Mouse (Mus musculus) CD4-positive, CD25-positive, alpha-beta regulatory T cell, adult 2 months (primary cell): ENCODE results near the gene Itk.

Source experiments
- DNase-seq: peaks from one replicate; pipeline ENCODE4 v3.0.0-alpha.2; 2012; ENCODE audit warnings: low read depth, low spot score

Gene Itk

GRCm38 (mm10) chr11:46308271-46308974 lies 80.9 kb downstream of the Itk start:
- peak; percentile 85 for DNase-seq

GRCm38 (mm10) chr11:46307768-46308167 lies 81.5 kb downstream of the Itk start:
- peak; percentile 77 for DNase-seq

- peak; percentile 56 for DNase-seq
These were observed 82.5 kb downstream of the Itk start for GRCm38 (mm10) chr11:46306776-46307175.

- DNase-seq, result peak; percentile 44
These were observed 83.3 kb downstream of the Itk start for GRCm38 (mm10) chr11:46305881-46306520.

- DNase-seq, result peak; percentile 65
These were observed 84.2 kb downstream of the Itk start for GRCm38 (mm10) chr11:46304864-46305710.

GRCm38 (mm10) chr11:46304093-46304492 lies 85.2 kb downstream of the Itk start:
- peak; percentile 49 for DNase-seq

- DNase-seq, result no peak
These were observed 86.8 kb downstream of the Itk start for GRCm38 (mm10) chr11:46302471-46302870.

GRCm38 (mm10) chr11:46301579-46302248 lies 87.6 kb downstream of the Itk start:
- no peak for DNase-seq

- DNase-seq, result no peak
These were observed 89.4 kb downstream of the Itk start for GRCm38 (mm10) chr11:46299901-46300300.

- DNase-seq, result peak; percentile 23
These were observed 90.2 kb downstream of the Itk start for GRCm38 (mm10) chr11:46298889-46299785.

GRCm38 (mm10) chr11:46294390-46294789 lies 94.9 kb downstream of the Itk start:
- DNase-seq, result no peak

- no peak for DNase-seq
These were observed 95.8 kb downstream of the Itk start for GRCm38 (mm10) chr11:46293491-46293890.

GRCm38 (mm10) chr11:46290988-46291405 lies 98.3 kb downstream of the Itk start:
- no peak for DNase-seq

- DNase-seq, result no peak
These were observed 99.8 kb downstream of the Itk start for GRCm38 (mm10) chr11:46289561-46289960.

- DNase-seq, result no peak
These were observed 100.3 kb downstream of the Itk start for GRCm38 (mm10) chr11:46289022-46289421.

GRCm38 (mm10) chr11:46288091-46288490 lies 101.2 kb downstream of the Itk start:
- no peak for DNase-seq

GRCm38 (mm10) chr11:46286803-46287202 lies 102.5 kb downstream of the Itk start:
- no peak for DNase-seq

GRCm38 (mm10) chr11:46283800-46284199 lies 105.5 kb downstream of the Itk start:
- DNase-seq, result no peak

GRCm38 (mm10) chr11:46282612-46283011 lies 106.7 kb downstream of the Itk start:
- DNase-seq, result no peak

- DNase-seq, result no peak
These were observed 110.6 kb downstream of the Itk start for GRCm38 (mm10) chr11:46278709-46279108.

GRCm38 (mm10) chr11:46278140-46278539 lies 111.2 kb downstream of the Itk start:
- no peak for DNase-seq
